In the genomic region with DNA sequence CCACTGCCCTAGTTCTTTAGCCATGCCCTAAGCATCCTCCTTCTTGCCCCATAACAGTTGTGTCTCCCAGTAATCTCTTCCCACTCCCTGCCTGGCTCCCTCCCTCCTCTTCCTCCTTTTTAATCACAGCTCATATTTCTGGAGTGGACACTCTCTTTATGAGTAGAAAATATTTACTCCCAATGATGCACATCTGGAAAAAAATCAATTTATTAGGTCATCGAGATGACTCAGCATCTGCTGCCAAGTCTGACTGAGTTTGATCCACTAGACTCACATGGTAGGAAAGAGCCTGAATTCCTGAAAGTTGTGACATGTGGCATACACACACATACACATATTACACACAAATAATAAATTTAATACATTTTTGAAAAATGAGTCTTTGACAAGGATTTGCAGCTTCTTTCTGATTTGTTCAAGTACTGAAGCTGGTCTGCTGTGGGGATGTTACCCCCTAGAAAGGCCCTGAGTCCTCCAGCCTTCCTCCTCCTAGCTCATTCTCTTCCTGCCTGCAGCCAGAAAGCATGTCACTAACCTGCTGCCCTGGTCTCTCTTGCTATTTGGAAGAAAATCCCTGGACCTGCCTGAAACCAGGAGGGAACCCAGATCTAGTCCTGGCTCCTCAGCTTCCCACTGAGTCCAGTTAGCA, we compare ENCODE assay signal across 9 mouse cellular contexts. TPM values are rescaled to one million over a fixed set of nuclear protein-coding genes. Genes with fewer than 3 reads are reported as not detected.
A peak's percentile ranks its signal among the peaks of the same experiment; 100 is the strongest.
DNase-seq lines count a peak whose midpoint lies in the region; ATAC-seq and TF ChIP-seq lines count a peak whose summit lies in the region.
"Had no signal": no experiment of that assay in that cellular context is flagged by ENCODE, and none has a peak within 500 bp of the region (broad histone marks: within the 10 kb centered on the region; RNA-seq: fewer than 3 reads in every experiment).

No protein-coding gene starts in this region.

- H3K27me3 ChIP-seq in ES-Bruce4 (ENCODE audit: control insufficient read depth, insufficient read depth, low read length, poor library complexity, severe bottlenecking), result no peaks in the 10 kb centered on the region
- no peaks in the 10 kb centered on the region for H3K27me3 ChIP-seq in heart, embryonic 15.5 days
- no peaks in the 10 kb centered on the region for H3K27me3 ChIP-seq in liver, embryonic 13.5 days

- peak overlapping the region; percentile 81 for H3K4me2 ChIP-seq in heart, embryonic 15.5 days
- H3K4me2 ChIP-seq in liver, embryonic 13.5 days, result peak overlapping the region; percentile 82

- no peaks in the 10 kb centered on the region for H3K36me3 ChIP-seq in ES-Bruce4 (ENCODE audit: control insufficient read depth, insufficient read depth, low read length, poor library complexity, severe bottlenecking)
- peaks cover 4% of the 10 kb centered on the region for H3K36me3 ChIP-seq in heart, embryonic 15.5 days
- H3K36me3 ChIP-seq in liver, embryonic 13.5 days, result peaks cover 17% of the 10 kb centered on the region

- H3K4me3 ChIP-seq in ES-Bruce4 (ENCODE audit: low read depth, low read length), result peak overlapping the region; percentile 9; the same call in 1 of the 2 replicates
- peak overlapping the region; percentile 56 for H3K4me3 ChIP-seq in heart, embryonic 15.5 days
- H3K4me3 ChIP-seq in liver, embryonic 13.5 days (replicated peaks), result peak overlapping the region; percentile 72

- H3K9ac ChIP-seq in ES-Bruce4 (ENCODE audit: low read depth, poor library complexity, severe bottlenecking), result no peak overlapping the region
- no peak overlapping the region for H3K9ac ChIP-seq in heart, embryonic 15.5 days
- peak overlapping the region; percentile 61; the same call in 1 of the 2 replicates for H3K9ac ChIP-seq in liver, embryonic 13.5 days

- no peak overlapping the region for H3K27ac ChIP-seq in ES-Bruce4 (ENCODE audit: insufficient read depth, low read length)
- H3K27ac ChIP-seq in heart, embryonic 15.5 days, result peak overlapping the region; percentile 52
- peak overlapping the region; percentile 60; the same call in 1 of the 2 replicates for H3K27ac ChIP-seq in liver, embryonic 13.5 days

- H3K4me1 ChIP-seq in ES-Bruce4 (ENCODE audit: control insufficient read depth, insufficient read depth, low read length), result no peaks in the 10 kb centered on the region
- H3K4me1 ChIP-seq in heart, embryonic 15.5 days (replicated peaks), result peaks cover 12% of the 10 kb centered on the region
- peaks cover 34% of the 10 kb centered on the region for H3K4me1 ChIP-seq in liver, embryonic 13.5 days (replicated peaks)

- TF ChIP-seq CTCF in ES-Bruce4 (IDR thresholded peaks at IDR 0.05; ENCODE audit: low read depth, low read length), result no peak

- WGBS in heart, embryonic 15.5 days, result 76% methylated on average over 1 of the region's 1 CpGs
- 58% methylated on average over 1 of the region's 1 CpGs for WGBS in liver, embryonic 13.5 days (ENCODE audit: insufficient replicate concordance)

- no peak for ATAC-seq in heart, embryonic 15.5 days (replicated peaks; ENCODE audit: insufficient number of reproducible peaks, insufficient read depth, low FRiP score, low read depth)
- ATAC-seq in liver, embryonic 13.5 days (ENCODE audit: low read depth), result peak; percentile 30
- ATAC-seq in granulocyte monocyte progenitor cell, adult 5-6 weeks (replicated peaks; ENCODE audit: poor library complexity, severe bottlenecking), result no peak

- TF ChIP-seq EP300 in ES-Bruce4 (IDR thresholded peaks at IDR 0.05; ENCODE audit: insufficient read depth, low read depth, low read length), result no peak

- no peaks in the 10 kb centered on the region for H3K9me3 ChIP-seq in ES-Bruce4 (replicated peaks; ENCODE audit: control insufficient read depth, insufficient read depth, low read length, poor library complexity, severe bottlenecking)
- no peaks in the 10 kb centered on the region for H3K9me3 ChIP-seq in heart, embryonic 15.5 days (replicated peaks)
- no peaks in the 10 kb centered on the region for H3K9me3 ChIP-seq in liver, embryonic 13.5 days (replicated peaks)

- DNase-seq in 3T3-L1 (ENCODE audit: low read depth, low spot score), result peak; percentile 72
- DNase-seq in liver, embryonic 13.5 days, result no peak
- no peak for DNase-seq in cerebellum, postnatal 10 days
- no peak for DNase-seq in right cerebral cortex, adult 18-20 months
- DNase-seq in thymus, postnatal 14 days, result no peak

- TF ChIP-seq POLR2A in ES-Bruce4 (IDR thresholded peaks at IDR 0.05; ENCODE audit: insufficient read depth, low read length), result no peak

RNA-seq across cellular contexts. Expression of a gene that starts 27.0 kb away (rescaled TPM):
- polyA plus RNA-seq in ES-Bruce4 (2011; ENCODE audit: insufficient read depth, insufficient read length, low read depth, missing spikeins), result not detected in 2 replicates
- polyA plus RNA-seq in heart, embryonic 15.5 days (2015; fragmentation: Nextera tagmentation; extraction: Ambion mirVana), result 0.10 and 0.15 TPM in 2 replicates
- 1.5 and 1.8 TPM in 2 replicates for polyA plus RNA-seq in liver, embryonic 13.5 days (2015; fragmentation: Nextera tagmentation; extraction: Ambion mirVana)
- not detected in 2 replicates for total RNA-seq in granulocyte monocyte progenitor cell, adult 5-6 weeks (2014; fragmentation: Nextera tagmentation)
- not detected in 2 replicates for total RNA-seq in granulocyte monocyte progenitor cell, adult 5-6 weeks (2017)
- polyA plus RNA-seq: urinary bladder, adult 2 months had no signal

RNA-seq across cellular contexts. Expression of a gene that starts 27.2 kb away (rescaled TPM):
- 10.2 and 17.2 TPM in 2 replicates for polyA plus RNA-seq in ES-Bruce4 (2011; ENCODE audit: insufficient read depth, insufficient read length, low read depth, missing spikeins)
- 16.6 and 17.3 TPM in 2 replicates for polyA plus RNA-seq in heart, embryonic 15.5 days (2015; fragmentation: Nextera tagmentation; extraction: Ambion mirVana)
- polyA plus RNA-seq in liver, embryonic 13.5 days (2015; fragmentation: Nextera tagmentation; extraction: Ambion mirVana), result 29.6 and 41.6 TPM in 2 replicates
- total RNA-seq in granulocyte monocyte progenitor cell, adult 5-6 weeks (2014; fragmentation: Nextera tagmentation), result 156 and 158 TPM in 2 replicates
- 230 and 279 TPM in 2 replicates for total RNA-seq in granulocyte monocyte progenitor cell, adult 5-6 weeks (2017)

Comparison
In these comparisons a context has a peak if more than half of its experiments do, and no peak if none do; other contexts are left out.
1. H3K4me3 ChIP-seq: peak in every context shown above with its lines; median percentile 72 in liver, embryonic 13.5 days; 56 in heart, embryonic 15.5 days; 9 in ES-Bruce4.